Mouse (Mus musculus): ENCODE results near the gene Glod5.
"Not testable (repeated sequence)": the region's sequence is repeated elsewhere in the genome, so short reads cannot be mapped to it uniquely, and the experiment has no call there.

Gene Glod5

DNA sequence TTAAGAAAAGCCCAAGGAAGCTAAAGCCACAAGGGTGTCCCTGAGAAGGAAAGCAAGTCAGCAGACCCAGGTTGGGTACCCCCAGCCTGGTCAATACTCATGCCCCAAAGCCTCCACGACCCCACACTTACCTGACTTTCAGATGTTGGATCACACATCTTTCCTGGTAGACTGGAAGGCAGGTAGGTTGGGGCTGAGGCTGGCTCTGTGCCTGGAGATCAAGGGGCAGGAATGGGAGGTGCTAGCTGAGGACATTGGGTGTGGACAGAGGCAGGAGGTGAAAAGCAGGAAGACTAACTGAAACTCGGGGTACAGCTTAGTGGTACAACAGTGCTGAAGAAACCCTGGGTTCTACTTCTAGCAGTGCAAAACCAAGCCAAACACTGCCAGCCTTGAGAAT, at the start of gene Glod5:
Gene Glod5, minus strand, starts transcription at position 207 of the 400 bp plus-strand sequence.
- DNase-seq (ENCODE audit: low spot score in 2 of 2) = no peak

DNA sequence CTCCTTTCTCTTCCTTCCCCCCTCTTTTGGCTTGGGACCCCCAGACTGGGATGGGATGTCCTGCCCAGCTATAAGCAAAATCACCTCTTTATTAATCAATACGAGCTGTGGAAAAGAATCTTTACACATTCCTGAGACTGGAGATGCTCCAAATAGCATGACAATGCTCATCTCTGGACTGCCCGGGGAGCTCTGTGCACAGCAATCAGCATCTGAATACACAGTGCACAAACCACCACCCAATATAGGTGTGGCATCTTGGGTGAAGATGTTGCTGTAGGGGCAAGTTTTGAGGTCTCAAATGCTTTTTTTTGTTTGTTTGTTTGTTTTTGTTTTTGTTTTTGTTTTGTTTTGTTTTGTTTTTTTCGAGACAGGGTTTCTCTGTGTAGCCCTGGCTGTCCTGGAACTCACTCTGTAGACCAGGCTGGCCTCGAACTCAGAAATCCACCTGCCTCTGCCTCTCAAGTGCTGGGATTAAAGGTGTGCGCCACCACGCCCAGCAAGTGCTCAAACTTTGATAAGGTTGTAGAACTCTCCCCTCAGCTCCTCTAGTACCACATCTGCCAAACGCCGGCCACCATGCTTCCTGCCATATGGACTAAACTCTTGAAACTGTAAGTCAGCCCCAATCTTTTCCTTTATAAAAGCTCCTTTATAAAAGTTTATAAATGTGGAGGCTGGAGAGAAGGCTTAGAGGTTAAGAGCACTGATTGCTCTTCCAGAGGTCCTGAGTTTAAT, 32.9 kb upstream of the Glod5 start:
- DNase-seq (ENCODE audit: low spot score in 2 of 2) = not testable (repeated sequence)

DNA sequence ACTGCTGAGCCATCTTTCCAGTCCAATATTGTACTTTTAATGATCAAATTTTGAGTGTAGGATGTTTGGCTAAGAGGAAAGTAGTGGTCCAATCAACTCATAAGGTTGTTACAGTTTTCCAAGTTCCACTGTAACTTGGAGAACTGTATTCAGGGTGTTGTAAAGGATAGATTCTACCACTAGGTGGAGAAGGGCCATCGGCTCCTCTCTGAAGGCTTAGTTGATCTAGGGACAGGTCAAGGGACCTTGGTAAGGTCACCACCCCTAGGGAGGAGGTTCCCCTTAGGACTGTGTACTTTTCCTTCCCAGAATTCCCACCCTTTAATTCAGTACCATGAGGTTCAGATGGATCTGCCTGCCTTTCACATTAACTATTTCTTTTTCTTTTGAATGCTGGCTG, 14.7 kb upstream of the Glod5 start:
- no peak for DNase-seq (ENCODE audit: low spot score in 2 of 2)

DNA sequence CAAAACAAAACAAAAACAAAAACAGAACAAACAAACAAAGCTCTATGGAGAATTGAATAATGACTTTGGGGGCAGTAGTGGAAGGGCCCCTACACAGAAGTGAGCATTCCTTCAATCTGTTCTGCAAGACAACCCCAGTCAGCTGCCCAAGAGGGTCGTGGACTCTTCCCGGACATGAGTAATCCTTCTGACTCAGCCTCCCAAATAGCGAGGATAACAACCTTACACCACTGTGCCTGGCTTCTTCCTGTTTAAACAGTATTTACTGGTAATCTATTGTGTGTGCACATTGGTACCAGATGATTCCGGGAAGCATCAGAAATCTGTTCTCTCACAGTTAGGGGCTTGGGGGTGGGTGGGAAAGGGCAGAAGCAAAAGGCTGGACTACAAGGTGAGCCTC, 8.5 kb upstream of the Glod5 start:
- DNase-seq (ENCODE audit: low spot score in 2 of 2) = no peak

DNA sequence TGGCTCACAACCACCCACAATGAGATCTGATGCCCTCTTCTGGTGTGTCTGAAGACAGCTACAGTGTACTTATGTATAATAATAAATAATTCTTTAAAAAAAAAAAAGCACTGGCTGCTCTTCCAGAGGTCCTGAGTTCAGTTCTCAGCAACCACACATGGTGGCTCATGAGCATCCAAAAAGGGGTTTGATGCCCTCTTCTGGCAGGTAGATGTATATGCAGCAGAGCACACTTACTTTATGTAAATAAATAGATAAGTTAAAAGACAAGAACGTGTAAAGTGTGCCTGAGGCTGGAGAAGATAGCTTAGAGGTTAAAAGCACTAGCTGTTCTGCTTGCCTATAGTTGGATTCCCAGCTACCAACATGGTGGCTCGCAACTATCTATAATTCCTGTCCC, 6.5 kb upstream of the Glod5 start:
- no peak for DNase-seq (ENCODE audit: low spot score in 2 of 2)

DNA sequence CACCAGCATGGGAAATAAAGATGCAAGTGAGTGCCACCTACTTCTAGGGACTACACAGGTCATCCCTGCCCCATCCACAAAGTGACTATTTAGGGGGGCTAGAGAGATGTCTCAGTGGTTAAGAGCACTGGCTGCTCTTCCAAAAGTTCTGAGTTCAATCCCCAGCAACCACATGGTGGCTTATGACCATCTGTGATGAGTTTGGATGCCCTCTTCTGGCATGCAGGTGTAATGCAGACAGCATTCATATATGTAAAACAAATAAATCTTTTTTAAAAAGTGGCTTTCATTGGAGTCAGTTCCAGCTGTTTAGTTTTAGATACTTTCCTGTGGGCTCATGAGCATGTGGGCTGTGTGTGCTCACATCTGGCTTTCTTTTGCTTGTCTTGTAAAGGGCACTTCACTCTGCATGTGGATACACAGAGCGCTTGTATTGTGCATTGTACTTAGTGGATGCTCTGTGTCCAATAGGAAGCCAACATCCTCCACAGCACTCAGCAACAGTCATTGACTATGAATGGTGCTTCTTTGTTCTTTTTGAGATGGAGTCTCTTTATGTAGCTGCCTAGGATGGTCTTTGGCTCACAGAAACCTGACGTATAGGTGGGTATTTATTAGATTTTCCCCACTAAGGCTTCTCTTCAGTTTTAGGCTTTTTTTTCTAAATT, 2.0 kb upstream of the Glod5 start:
- DNase-seq (ENCODE audit: low spot score in 2 of 2) = no peak

DNA sequence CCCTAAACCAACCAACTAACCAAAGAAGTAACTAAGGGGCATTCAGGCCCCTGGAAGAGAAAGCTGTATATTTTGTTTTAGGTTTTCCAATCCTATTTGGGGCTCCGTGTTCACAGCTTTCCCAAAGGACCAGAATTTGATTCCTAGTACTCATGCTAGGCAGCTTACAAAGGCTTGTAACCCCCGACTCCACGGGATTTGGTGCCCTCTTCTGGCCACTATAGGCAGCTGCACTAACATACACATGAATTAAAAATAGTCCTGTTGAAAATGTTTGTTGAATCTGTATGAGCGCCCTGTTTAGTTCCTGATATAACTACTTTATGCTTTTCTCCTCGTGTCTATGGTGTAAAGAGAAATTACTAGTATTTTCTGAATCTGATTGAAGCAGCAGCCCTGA, 1.1 kb downstream of the Glod5 start:
- peak in 1 of 2 experiments; percentile 11 for DNase-seq (ENCODE audit: low spot score in 2 of 2)

DNA sequence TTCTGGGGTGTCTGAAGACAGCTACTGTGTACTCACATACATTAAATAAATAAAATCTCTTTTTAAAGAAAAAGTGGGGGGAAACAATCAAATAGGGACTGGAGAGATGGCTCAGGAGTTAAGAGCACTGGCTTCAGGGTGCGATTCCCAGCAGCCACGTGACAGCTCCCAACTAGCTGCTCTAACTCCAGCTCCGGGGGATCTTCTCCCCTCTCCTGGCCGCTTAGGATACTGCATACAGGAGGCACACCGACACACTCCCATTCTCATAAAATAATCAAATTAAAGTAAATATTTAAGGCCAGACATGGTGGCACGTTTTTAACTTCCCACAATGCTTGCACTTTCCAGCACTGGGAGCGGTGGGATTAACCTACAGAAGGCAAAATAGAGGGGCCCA, 2.6 kb downstream of the Glod5 start:
- not testable (repeated sequence) for DNase-seq (ENCODE audit: low spot score in 2 of 2)

DNA sequence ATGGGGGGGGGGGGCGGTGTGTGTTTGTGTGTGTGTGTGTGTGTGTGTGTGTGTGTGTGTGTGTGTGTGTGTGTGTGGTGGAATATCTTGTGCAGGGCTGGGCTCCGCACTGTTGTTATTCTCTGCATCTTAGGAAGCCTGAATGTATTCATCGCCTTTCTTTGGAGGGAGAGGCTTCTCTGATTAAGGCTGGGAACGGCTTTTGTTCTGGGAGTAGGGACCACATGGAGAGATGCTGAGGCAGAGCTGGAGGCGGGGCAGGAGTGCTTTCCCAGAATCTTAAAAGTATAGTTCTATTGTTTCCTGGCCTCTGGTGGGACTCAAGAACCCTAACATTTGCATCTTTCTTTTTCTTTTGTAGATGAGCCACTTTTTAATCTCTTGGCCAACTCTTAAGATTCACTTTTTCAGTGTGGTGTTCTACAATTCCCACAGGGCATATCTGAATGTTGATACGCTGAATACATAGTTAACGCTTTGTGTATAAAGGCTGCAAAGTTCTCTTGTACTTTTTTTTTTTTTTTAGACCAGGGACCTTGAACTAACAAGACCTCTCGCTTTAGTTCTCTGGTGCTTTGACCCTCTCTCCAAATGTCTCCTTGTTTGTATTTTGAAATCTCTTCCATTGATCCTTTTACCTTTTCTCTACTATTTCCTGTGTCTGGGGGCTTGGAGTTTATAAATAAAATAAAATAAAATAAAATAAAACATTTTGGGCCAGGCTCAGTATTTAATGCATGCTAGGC, 4.5 kb downstream of the Glod5 start:
- DNase-seq (ENCODE audit: low spot score in 2 of 2) = no peak

DNA sequence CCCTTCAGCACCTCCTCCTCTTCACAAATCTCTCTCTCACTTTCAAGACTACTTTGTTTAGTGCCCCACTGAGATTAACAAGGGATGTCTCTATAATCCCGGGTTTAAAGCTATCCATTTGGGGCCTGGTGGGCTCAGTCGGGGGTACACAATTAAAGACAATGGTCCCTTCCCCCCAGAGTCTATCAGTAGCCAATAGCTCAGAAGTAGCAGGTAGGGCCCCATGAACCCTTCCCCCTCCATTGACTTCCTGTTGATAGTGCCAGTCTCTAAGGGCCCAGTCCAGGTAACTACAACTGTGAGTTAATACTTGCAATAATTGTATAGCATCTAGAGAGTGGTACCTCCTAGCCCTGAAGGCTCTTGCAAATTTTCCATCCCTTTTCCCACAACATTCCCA, 5.1 kb downstream of the Glod5 start:
- no peak for DNase-seq (ENCODE audit: low spot score in 2 of 2)

DNA sequence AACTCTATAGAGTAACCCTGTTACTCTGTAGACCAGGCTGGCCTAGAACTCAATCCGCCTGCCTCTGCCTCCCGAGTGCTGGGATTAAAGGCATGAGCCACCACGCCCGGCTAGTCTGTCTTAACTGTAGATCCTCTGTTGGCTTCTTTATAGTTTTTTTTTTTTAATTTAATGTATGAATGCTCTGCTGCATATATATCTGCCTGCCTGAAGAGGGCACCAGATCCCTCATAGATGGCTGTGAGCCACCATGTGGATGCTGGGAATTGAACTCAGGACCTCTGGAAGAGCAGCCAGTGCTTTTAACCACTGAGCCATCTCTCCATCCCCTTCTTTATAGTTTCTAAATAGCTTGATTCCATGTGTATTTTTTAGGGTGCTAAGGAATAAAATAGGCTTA, 8.9 kb downstream of the Glod5 start:
- DNase-seq (ENCODE audit: low spot score in 2 of 2) = not testable (repeated sequence)

DNA sequence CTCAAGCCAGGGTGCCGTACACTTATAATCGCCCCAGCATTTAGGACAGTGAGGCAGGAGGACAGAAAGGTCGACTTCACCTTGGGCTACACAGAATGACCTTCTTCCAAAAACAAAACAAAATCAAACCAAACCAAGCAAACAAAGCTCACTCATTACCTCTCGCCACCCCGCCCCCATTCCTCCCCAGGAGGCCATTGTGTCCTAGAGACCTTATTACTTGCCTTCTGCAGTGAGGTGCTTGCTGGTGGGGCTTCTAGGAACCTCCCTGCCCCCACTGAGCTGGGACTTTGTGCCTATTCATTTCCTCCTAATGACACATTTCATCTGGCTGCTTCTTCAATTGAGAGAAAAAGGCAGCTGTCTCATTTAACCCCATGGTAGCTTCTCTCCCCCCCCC, 9.7 kb downstream of the Glod5 start:
- DNase-seq (ENCODE audit: low spot score in 2 of 2) = no peak

DNA sequence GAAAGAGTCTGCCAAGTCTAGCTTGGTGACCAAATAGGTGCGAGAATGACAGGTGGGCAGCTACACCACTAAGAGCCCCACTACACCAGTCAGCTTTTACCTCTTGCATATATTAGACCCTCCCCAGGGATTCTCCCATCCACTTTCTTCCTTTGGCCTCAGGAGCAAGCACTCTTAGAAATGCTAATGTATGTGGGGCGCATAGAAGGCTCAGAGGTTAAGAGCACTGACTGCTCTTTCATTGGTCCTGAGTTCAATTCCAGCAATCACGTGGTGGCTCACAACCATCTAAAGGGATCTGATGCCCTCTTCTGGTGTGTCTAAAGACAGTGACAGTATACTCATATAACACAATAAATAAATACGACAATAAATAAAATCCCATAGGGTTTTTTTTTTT, 15.3 kb downstream of the Glod5 start:
- DNase-seq (ENCODE audit: low spot score in 2 of 2) = no peak

DNA sequence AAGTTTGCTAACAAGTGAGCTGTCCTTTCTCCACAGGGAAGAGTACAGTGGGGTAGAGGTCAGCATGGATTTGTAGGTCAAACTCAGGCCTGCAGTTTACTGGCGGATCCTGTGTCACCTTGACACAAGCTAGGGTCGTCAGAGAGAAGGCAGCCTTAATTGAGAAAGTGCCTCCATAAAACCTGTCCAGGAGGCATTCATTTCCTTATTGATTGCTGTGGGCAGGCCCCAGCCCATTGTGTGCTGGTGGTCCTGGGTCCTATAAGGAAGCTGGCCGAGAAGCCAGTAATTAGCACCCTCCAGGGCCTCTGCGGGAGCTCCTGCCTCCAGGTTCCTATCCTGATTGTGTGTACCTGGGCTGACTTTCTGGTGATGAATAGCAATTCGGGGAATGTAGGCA, 16.3 kb downstream of the Glod5 start:
- DNase-seq (ENCODE audit: low spot score in 2 of 2) = no peak

DNA sequence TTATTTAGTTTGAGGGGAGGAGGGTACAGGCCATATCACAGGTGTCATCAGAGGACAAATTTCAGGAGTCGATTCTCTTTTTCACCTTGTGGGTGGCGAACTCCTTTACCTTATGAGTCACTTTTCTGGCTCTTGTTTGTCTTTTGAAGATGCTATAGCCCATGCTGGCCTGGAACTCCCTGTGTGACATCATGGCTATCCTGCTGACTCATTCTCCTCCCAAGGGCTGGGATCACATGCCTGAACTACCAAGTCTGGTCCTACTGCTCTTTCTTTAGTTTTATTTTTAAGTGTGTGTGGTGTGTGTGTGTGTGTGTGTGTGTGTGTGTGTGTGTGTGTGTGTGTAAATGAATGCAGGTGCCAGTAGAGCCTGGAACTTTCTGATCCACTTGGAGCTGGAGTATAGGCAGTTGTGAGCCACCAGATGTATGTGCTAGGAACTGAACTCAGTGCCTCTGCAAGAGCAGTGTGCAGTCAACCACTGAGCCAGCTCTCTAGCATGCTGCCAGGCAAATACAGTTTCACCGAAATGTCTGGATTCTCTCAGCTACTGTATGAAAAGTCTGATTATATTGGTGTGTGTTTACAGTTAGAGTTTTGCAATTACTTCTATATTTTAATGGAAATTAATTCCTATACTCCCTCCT, 17.6 kb downstream of the Glod5 start:
- peak in 1 of 2 experiments; percentile 4 for DNase-seq (ENCODE audit: low spot score in 2 of 2)

DNA sequence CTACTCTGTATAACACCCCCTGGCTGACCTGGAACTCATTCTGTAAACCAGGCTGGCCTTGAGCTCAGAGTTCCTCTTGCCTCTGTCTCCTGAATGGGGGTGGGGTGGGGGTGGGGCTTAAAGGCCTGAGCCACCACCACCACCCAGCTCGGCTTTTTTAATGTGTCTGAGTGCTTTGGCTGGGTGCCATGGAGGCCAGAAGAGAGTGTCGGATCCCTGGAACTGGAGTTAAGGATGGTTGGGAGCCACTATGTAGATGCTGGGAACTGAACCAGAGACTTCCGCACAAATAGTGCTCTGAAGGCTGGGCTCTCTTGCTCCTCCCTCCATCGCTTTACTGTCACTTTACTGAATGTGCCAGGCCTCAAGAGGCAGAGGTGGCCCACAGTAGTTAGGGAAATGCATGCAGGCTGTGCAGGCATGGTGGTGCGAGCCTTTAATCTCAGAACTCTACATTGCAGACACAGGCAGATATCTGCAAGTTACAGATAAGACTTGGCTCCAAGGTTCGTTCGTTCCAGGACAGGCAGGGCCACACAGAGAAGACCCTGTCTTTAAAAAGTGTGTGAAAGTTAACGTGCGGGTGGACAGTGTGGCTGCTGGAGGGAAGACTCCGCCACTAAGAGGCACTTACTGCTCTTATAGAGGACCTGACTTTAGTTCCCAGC, 25.1 kb downstream of the Glod5 start:
- DNase-seq (ENCODE audit: low spot score in 2 of 2) = peak in 1 of 2 experiments; percentile 28

DNA sequence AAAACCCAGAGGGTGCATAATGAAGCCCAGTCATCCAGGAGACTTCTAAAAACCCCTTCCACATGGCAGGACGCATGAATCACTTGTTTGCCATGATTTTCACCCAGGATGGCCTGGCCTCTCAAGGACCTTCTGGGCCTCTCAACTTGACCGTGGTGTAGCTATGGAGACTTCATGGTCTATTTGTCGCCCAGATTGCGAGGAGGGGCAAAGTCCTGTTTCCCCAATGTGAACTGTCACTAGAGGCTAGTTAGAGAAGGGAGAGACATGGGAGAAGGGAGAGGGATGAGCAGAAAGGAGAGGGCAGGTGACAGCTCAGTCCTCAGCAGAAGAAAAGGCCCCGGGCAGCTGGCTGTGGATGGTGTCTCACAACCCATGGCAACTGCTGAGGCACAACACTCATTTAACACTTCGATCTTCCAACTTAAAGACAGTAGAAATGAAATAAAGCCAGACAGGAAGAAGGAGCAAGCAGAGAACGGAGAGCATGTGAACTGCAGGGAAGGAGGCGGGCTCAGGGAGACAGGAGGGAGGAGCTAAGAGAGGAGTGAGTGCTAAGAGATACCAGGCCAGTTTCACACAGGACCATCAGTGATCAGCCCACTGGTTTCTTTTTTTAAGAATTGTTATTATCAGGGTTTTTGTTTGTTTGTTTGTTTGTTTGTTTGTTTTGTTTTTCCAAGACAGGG, 25.8 kb downstream of the Glod5 start:
- DNase-seq (ENCODE audit: low spot score in 2 of 2) = peak in 1 of 2 experiments; percentile 25

DNA sequence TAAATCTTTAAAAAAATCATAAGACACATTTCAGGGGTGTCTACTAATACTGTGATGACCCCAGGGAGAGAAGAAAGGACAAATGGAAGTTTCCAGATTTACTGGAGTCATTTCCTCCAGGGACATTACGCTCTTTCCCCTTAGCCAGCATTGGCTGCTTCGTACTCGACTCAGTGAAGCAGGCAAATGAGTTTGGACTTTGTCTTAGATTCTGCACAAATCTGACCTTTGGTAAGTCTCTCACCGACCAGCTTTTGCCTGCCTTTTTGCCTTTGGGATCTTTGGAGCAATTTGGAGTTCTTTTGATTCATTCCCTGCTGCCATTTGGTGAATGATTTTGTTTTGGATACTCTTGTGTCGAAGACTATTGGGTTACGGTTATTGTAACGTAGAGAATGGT, 36.9 kb downstream of the Glod5 start:
- DNase-seq (ENCODE audit: low spot score in 2 of 2) = no peak

DNA sequence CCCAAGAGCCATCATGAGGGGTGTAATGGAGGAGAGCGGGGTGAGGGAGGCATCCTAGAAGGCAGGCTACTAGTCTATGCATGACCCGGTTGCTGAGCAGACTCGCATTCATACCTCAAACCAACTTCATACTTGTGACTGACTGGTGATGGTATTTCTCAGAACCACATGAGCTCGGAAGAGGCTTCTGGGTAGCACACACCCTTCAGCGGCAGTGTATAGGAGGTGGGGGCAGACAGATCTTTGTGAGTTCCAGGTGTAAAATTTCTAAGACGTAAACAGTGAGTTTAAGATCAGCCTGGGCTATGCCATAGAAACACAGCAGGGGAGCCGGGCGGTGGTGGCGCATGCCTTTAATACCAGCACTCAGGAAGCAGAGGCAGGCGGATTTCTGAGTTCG, 40.4 kb downstream of the Glod5 start, which contains the start of gene Gata1:
Gene Gata1, minus strand, starts transcription at position 180 of the 400 bp plus-strand sequence.
- no peak for DNase-seq (ENCODE audit: low spot score in 2 of 2)

DNA sequence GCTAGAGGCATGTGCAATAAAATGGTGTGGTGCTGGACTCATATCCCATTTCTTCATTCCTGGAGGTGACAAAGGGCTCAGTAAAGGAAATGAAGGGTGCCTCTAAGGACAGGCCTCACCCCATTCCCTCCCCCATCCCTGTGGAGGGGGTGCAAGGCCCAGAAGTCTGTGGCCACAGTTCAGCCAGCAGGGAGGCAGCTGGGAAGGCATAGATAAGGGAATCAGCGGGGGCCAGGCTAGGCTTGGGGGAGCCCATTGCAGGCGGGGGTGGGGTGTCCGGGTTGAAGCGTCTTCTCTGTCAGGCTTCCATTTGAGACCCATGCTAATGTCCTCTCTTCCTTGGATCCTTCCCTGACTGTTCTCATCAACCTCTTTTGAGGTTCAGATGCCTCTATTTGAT, 47.0 kb downstream of the Glod5 start:
- peak; percentile 58 to 67 for DNase-seq (ENCODE audit: low spot score in 2 of 2)

DNA sequence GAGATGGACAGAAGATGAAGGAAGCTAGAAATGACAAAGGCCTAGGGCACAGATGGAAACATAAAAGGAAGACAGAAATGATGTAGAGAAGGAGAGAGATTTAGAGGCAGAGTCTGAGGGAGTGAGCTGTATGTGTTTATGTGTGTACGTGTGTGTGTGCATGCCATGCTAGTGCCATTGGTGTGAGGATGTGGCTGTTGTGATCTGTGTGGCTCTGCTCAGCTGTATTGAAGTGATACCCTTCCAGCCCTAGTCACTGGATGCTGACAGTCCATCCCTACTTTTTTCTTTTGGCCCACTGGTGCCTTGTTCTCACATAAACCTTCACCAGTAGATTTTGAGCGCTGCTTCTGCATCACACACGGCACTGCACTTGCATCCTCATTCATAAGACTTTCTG, 49.4 kb downstream of the Glod5 start:
- no peak for DNase-seq (ENCODE audit: low spot score in 2 of 2)

All from spleen, postnatal 36 days (tissue).